Mouse (Mus musculus): ENCODE data around the gene Sry. TPM values are rescaled to one million over a fixed set of nuclear protein-coding genes. Genes with fewer than 3 reads are reported as not detected.

Sry gene
- not detected for polyA plus RNA-seq (2014; fragmentation: Illumina TruSeq; extraction: RNeasy Lipid Tissue Mini Kit (QIAGEN cat#74804); ENCODE audit: insufficient read depth, low read depth, low replicate concordance)

GRCm38 (mm10) chrY:2663558-2663957 lies at the start of gene Sry:
Sry (minus strand) TSS chrY:2663658.

Other genes with a start within 250 kb of the Sry start
- gene H2al2c, start 64.6 kb downstream of the Sry start, polyA plus RNA-seq (2014; fragmentation: Illumina TruSeq; extraction: RNeasy Lipid Tissue Mini Kit (QIAGEN cat#74804); ENCODE audit: insufficient read depth, low read depth, low replicate concordance), result not detected
- not detected for gene H2al2b, start 57.0 kb upstream of the Sry start, polyA plus RNA-seq (2014; fragmentation: Illumina TruSeq; extraction: RNeasy Lipid Tissue Mini Kit (QIAGEN cat#74804); ENCODE audit: insufficient read depth, low read depth, low replicate concordance)
- gene Gm4064, start 132.5 kb upstream of the Sry start, polyA plus RNA-seq (2014; fragmentation: Illumina TruSeq; extraction: RNeasy Lipid Tissue Mini Kit (QIAGEN cat#74804); ENCODE audit: insufficient read depth, low read depth, low replicate concordance), result not detected
- gene Rbmy, start 167.0 kb upstream of the Sry start, polyA plus RNA-seq (2014; fragmentation: Illumina TruSeq; extraction: RNeasy Lipid Tissue Mini Kit (QIAGEN cat#74804); ENCODE audit: insufficient read depth, low read depth, low replicate concordance), result not detected
- gene Gm10256, start 167.0 kb upstream of the Sry start, polyA plus RNA-seq (2014; fragmentation: Illumina TruSeq; extraction: RNeasy Lipid Tissue Mini Kit (QIAGEN cat#74804); ENCODE audit: insufficient read depth, low read depth, low replicate concordance), result not detected
- not detected for gene Gm10352, start 237.3 kb upstream of the Sry start, polyA plus RNA-seq (2014; fragmentation: Illumina TruSeq; extraction: RNeasy Lipid Tissue Mini Kit (QIAGEN cat#74804); ENCODE audit: insufficient read depth, low read depth, low replicate concordance)